Mouse (Mus musculus): ENCODE measurements around the gene Cort. TPM values are rescaled to one million over a fixed set of nuclear protein-coding genes. Genes with fewer than 3 reads are reported as not detected.

The Cort gene
- polyA plus RNA-seq, 1 experiment from 2014 or later = 0.39 TPM

DNA sequence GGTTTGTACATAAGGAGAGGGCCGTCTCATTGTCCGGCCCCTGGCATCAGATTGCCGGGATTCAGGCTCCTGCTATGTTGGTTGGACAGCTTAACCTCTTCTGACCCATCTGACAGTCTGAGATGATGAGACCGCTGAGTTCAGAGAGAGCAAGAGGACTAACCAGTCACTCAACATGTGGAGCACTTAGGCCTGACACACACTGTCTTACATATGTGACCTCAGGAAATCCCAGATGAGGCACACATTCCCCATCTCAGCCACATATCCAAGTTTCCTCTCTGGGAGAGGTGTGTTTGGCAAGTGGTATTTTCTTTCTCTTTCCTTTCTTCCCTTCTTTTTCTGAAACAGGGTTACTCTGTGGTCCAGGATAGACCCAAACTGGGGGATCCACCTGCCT lies 18.6 kb upstream of the Cort start:
- H3K36me3 ChIP-seq = peaks cover 9% of the 10 kb centered on the region; the same call in 1 of the 2 replicates
- peaks cover 17% of the 10 kb centered on the region; the same call in 1 of the 2 replicates for H3K4me1 ChIP-seq
- H3K4me2 ChIP-seq = no peak overlapping the region
- no peaks in the 10 kb centered on the region for H3K9me3 ChIP-seq
- WGBS = 77% methylated on average over 4 of the region's 4 CpGs
- H3K27ac ChIP-seq = no peak overlapping the region
- no peak for ATAC-seq (ENCODE audit: borderline replicate concordance, extremely low read depth, low FRiP score, low TSS enrichment)
- H3K27me3 ChIP-seq = no peaks in the 10 kb centered on the region
- no peak overlapping the region for H3K9ac ChIP-seq
- H3K4me3 ChIP-seq = no peak overlapping the region

DNA sequence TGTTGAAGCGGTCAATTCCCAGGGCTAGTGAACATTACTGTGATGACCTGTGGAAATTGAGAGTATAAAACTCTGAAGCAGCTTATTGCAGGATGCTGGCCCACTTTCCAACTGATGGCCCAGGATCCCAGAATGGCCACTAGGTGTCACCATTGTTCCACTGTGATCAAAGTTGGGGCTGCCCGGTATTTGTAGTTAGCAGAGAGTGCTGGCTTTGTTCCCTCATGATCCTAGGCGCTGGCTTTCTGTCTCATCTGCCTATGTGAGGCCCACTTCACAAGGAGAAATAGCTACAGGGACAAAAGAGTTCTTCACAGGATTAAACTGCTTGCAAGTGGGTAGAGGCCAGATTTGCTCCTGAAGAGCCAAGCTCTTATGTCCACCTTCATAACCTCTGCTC lies 17.9 kb upstream of the Cort start:
- Histone ChIP-seq H3K9me3 (no peaks in the 10 kb centered on the region), H3K27ac (no peak overlapping the region), H3K4me1 (peaks cover 17% of the 10 kb centered on the region; the same call in 1 of the 2 replicates), H3K27me3 (no peaks in the 10 kb centered on the region), H3K4me3 (no peak overlapping the region), H3K9ac (no peak overlapping the region), H3K4me2 (no peak overlapping the region), H3K36me3 (peaks cover 4% of the 10 kb centered on the region; the same call in 1 of the 2 replicates)
- 2% methylated on average over 3 of the region's 3 CpGs for WGBS
- ATAC-seq (ENCODE audit: borderline replicate concordance, extremely low read depth, low FRiP score, low TSS enrichment) = peak; percentile 62; the same call in 1 of the 2 replicates

DNA sequence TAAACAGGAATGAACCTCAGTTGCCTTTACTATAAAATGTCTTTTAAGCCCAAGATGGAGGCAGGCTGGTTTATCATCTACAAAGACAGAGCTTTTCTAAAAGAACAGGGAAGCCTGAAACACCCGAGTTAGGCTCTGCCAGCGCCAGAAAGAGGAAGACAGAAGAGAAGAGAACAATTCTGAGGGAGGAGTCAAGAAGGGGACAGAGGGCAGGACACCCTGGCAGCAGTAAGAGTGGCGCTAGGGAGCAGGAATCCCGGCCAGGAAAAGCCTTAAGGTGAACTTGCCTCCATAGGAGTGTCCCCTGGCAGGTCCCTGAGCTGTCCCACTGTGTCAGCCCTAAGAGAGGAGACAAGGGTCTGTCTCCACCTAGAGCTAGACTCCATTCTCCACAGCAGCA lies 17.0 kb upstream of the Cort start:
- H3K9ac ChIP-seq = no peak overlapping the region
- ATAC-seq (ENCODE audit: borderline replicate concordance, extremely low read depth, low FRiP score, low TSS enrichment) = no peak
- WGBS = 25% methylated on average over 4 of the region's 4 CpGs
- H3K9me3 ChIP-seq = no peaks in the 10 kb centered on the region
- peaks cover 17% of the 10 kb centered on the region; the same call in 1 of the 2 replicates for H3K4me1 ChIP-seq
- H3K4me2 ChIP-seq = no peak overlapping the region
- no peak overlapping the region for H3K27ac ChIP-seq
- no peaks in the 10 kb centered on the region for H3K27me3 ChIP-seq
- H3K36me3 ChIP-seq = no peaks in the 10 kb centered on the region
- H3K4me3 ChIP-seq = no peak overlapping the region

DNA sequence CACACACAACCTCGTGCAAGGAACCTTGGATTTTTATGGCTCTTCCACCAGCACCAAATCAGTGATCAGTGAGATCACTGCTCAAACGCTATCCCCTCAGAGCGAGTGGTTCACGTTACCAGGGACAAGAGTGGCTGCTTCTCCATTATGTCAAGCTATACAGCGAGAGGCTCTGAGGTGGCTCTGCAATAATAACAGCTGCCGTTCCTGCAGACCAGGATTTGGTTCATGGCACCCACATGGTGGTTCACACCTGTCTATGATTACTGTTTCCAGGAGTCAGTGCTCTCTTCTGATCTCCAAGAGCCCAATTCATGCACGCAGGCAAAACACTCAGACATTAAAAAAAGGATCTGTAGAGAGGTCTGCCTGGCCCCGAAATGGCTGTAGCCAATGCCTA lies 12.0 kb upstream of the Cort start:
- WGBS = 63% methylated on average over 8 of the region's 8 CpGs
- Histone ChIP-seq H3K4me3 (no peak overlapping the region), H3K27ac (no peak overlapping the region), H3K27me3 (no peaks in the 10 kb centered on the region), H3K4me1 (peaks cover 9% of the 10 kb centered on the region), H3K36me3 (no peaks in the 10 kb centered on the region), H3K4me2 (no peak overlapping the region), H3K9ac (no peak overlapping the region), H3K9me3 (no peaks in the 10 kb centered on the region)
- ATAC-seq (ENCODE audit: borderline replicate concordance, extremely low read depth, low FRiP score, low TSS enrichment) = no peak

DNA sequence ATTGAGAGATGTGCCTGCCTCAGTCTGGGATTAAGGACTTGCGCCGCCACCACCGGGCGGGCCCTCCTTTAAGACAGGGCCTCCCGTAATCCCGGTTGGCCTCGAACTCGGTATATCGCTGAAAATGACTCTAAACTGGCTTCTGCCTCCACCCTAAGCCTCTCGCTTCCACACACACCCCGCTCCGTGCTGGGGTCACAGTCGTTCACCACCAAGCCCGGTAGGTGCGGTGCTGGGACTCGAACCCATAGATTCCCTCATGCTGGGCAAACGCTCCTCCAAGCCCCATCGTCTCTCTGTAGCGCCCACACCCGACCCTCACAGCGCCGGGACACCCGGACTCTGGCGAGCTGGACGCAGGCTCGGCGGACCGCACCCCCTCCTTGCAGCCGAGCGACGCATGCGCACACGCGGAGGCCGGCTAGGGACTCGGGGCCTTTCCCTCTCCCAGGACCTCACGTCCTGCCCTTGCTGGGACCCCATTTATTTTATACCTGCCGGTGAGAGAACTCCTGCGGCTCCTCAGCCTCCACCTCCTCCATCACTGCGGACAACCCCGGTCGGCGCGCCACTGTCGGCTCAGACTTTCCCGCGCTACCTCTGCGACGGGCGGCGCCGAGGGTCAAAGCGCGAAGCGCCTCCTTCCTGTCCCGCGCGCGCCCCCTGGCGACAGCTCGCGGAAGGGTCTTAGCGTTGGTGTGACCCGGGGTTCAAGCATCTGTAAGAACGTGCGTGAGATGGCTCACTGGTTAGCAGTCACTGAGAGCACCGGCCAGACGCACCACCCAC lies 10.6 kb upstream of the Cort start, which contains the start of gene Cenps:
TSS of gene Cenps (minus strand) at position 648 of the 789 bp plus-strand sequence.
- ATAC-seq (ENCODE audit: borderline replicate concordance, extremely low read depth, low FRiP score, low TSS enrichment) = peak; percentile 88
- peaks cover 18% of the 10 kb centered on the region for H3K4me1 ChIP-seq
- no peaks in the 10 kb centered on the region for H3K9me3 ChIP-seq
- no peaks in the 10 kb centered on the region for H3K36me3 ChIP-seq
- under 1% methylated on average over 68 of the region's 68 CpGs for WGBS
- H3K27ac ChIP-seq = peak within 1 kb of the TSS; percentile 88
- no peaks in the 10 kb centered on the region for H3K27me3 ChIP-seq
- peak within 1 kb of the TSS; percentile 54 for H3K4me3 ChIP-seq
- H3K9ac ChIP-seq = peak within 1 kb of the TSS; percentile 76
- peak within 1 kb of the TSS; percentile 84 for H3K4me2 ChIP-seq

DNA sequence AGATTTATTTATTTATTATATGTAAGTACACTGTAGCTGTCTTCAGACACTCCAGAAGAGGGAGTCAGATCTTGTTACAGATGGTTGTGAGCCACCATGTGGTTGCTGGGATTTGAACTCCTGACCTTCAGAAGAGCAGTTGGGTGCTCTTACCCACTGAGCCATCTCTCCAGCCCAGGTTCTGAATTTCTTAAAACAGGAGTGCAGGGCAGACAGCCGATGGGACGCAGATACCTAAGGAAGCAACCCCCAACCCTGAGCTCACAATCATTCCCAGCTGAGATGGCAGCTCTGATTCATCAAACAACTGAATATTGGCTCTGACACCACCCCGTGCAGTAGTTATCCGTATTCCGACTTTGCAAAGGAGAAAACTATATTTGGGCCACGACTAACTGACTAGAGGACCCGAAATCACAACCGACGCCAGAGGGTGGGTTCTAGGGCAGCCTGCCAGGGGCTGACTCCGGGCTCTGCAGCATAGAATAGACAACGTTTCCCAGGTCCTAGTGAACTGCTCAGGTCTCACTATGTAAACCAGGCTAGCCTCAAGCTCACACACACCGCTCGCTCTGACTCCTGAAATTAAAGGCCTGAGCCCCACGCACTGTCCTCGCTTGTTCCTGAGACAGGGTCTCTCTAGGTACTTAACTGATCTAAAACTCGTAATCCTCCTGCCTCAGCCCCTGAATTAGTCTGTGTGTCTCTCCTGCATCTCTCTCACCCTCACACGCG lies 9.7 kb upstream of the Cort start:
- Histone ChIP-seq H3K27ac (peak overlapping the region; percentile 88; the same call in 1 of the 2 replicates), H3K4me3 (peak overlapping the region; percentile 54), H3K4me2 (peak overlapping the region; percentile 84), H3K4me1 (peaks cover 19% of the 10 kb centered on the region), H3K9me3 (no peaks in the 10 kb centered on the region), H3K36me3 (0 out of 2 replicates have a peak, but pooled peaks cover 2% of the 10 kb centered on the region), H3K27me3 (no peaks in the 10 kb centered on the region), H3K9ac (peak overlapping the region; percentile 76)
- 48% methylated on average over 18 of the region's 18 CpGs for WGBS
- ATAC-seq (ENCODE audit: borderline replicate concordance, extremely low read depth, low FRiP score, low TSS enrichment) = no peak

DNA sequence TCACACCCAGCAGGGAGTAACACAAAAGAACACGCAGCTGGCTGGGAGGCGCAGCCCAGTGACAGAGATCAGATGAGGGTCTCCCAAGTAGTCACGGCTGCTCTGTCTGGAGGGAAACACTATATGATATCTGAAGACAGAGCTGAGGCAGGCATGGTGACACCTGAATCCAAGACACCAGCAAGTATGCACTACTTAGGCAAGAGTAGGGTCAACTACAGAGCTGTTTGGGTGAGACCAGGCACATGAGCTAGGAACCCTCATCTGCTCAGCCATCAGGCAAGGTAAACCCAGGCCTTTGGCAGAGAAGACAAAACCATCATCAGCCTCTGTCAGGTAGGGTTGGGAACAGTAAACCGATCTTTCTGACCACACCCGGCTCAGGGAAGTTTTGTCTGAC lies 6.8 kb upstream of the Cort start:
- peaks cover 19% of the 10 kb centered on the region for H3K4me1 ChIP-seq
- H3K9ac ChIP-seq = no peak overlapping the region
- 84% methylated on average over 5 of the region's 5 CpGs for WGBS
- no peak for ATAC-seq (ENCODE audit: borderline replicate concordance, extremely low read depth, low FRiP score, low TSS enrichment)
- no peak overlapping the region for H3K4me2 ChIP-seq
- no peaks in the 10 kb centered on the region for H3K27me3 ChIP-seq
- peaks cover 16% of the 10 kb centered on the region for H3K36me3 ChIP-seq
- H3K4me3 ChIP-seq = no peak overlapping the region
- H3K27ac ChIP-seq = no peak overlapping the region
- H3K9me3 ChIP-seq = no peaks in the 10 kb centered on the region

DNA sequence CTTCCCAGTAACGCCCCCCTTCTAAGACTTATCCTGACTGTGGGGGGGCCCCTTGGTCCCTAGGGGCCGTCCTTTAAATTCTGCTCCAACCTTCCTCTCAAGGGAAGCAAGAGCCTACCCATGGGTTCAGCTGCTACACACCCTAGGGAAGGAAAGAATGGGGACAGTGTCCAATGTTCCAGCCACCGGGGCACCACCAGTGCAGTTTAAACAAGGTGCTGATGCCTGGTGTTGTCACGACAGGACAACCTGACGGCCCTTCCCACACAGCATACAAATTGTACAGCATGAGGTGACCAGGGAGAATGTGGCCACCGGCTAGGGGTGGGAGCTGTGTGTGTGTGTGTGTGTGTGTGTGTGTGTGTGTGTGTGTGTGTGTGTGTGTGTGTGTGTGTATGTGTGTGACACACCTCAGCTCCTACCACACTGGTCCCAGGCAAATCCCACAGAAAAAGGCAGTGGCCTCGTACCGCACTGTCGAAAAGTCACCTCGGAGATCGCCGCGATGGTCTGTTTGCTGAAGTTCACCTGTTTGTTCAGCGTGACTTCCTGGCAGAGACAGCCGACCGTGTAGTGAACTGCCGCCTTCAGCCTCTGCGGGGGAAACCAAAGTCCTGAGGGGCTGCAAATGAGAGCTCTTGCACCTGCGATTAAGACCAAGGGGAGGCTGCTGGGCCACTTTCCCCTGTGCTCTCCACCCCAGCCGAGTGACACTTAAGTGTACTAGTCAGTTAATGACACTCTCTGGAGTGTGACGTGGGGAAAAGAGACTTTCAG lies 5.4 kb upstream of the Cort start:
- Histone ChIP-seq H3K4me1 (peaks cover 19% of the 10 kb centered on the region), H3K9me3 (no peaks in the 10 kb centered on the region), H3K9ac (no peak overlapping the region), H3K27ac (no peak overlapping the region), H3K4me3 (no peak overlapping the region), H3K27me3 (no peaks in the 10 kb centered on the region), H3K36me3 (peaks cover 17% of the 10 kb centered on the region), H3K4me2 (0 out of 2 replicates have a peak overlapping the region, but pooled peaks have one; percentile 16)
- ATAC-seq (ENCODE audit: borderline replicate concordance, extremely low read depth, low FRiP score, low TSS enrichment) = no peak
- 57% methylated on average over 21 of the region's 21 CpGs for WGBS

DNA sequence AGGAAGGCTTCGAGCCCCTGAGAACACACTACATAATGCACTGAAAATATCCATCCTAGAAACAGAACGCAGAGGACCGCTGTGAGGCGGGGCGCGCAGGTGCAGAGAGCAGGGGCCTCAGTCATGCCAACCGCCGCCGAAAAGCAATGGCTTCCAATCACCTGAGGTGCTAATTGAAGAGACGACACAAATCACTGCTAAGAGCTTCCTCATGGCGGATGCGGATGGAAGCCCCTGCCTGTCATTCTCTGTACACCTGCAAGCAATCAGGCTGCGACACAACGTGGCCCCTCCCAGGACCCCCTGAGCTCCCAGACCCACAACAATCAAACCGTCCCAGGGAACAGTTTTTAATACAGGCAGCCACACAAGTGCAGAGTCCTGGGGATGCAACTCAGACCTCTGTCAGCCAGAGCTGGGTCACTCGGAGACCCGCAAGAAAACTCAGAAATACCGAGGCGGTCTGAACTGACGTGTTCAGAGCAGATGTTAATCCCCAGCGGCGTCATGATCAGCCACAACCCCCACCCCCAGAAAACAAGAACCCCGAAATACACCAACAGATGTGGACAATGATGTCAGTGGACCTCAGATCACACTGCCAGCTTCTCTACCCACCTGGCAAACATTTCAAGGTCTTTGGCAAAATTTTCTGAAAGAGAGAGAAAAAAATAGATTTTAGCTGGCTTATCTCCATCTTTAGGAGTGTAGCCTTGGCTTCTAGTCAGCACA lies 4.6 kb upstream of the Cort start:
- peaks cover 13% of the 10 kb centered on the region; the same call in 1 of the 2 replicates for H3K4me1 ChIP-seq
- no peak overlapping the region for H3K9ac ChIP-seq
- no peaks in the 10 kb centered on the region for H3K27me3 ChIP-seq
- ATAC-seq (ENCODE audit: borderline replicate concordance, extremely low read depth, low FRiP score, low TSS enrichment) = no peak
- H3K4me3 ChIP-seq = no peak overlapping the region
- H3K36me3 ChIP-seq = peaks cover 18% of the 10 kb centered on the region
- H3K9me3 ChIP-seq = no peaks in the 10 kb centered on the region
- no peak overlapping the region for H3K27ac ChIP-seq
- no peak overlapping the region for H3K4me2 ChIP-seq
- 87% methylated on average over 23 of the region's 23 CpGs for WGBS

DNA sequence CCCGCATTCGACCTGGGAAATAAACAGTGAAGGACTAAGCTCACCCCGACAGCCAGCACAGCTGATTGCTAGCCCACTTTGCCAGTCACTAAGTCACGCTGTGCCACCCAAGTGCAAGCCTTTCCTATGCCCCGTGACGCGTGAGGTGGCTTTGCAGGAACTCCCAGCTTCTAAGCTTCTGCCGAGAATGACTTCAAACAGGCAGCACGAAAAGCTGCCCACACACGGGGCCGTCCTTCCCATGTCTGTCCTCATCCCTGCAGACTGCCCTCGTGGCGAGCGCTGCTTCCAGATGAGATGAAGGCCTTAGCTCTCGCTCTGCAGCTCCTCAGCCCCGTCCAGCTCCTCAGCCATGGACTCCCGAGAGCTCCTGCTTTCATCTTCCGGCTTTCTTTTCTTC lies 1.9 kb upstream of the Cort start:
- H3K36me3 ChIP-seq = peaks cover 18% of the 10 kb centered on the region
- H3K9ac ChIP-seq = no peak overlapping the region
- no peak overlapping the region for H3K4me2 ChIP-seq
- WGBS = 62% methylated on average over 18 of the region's 18 CpGs
- no peak for ATAC-seq (ENCODE audit: borderline replicate concordance, extremely low read depth, low FRiP score, low TSS enrichment)
- H3K4me1 ChIP-seq = 0 out of 2 replicates have a peak, but pooled peaks cover 12% of the 10 kb centered on the region
- H3K4me3 ChIP-seq = no peak overlapping the region
- no peaks in the 10 kb centered on the region for H3K9me3 ChIP-seq
- H3K27me3 ChIP-seq = no peaks in the 10 kb centered on the region
- no peak overlapping the region for H3K27ac ChIP-seq

DNA sequence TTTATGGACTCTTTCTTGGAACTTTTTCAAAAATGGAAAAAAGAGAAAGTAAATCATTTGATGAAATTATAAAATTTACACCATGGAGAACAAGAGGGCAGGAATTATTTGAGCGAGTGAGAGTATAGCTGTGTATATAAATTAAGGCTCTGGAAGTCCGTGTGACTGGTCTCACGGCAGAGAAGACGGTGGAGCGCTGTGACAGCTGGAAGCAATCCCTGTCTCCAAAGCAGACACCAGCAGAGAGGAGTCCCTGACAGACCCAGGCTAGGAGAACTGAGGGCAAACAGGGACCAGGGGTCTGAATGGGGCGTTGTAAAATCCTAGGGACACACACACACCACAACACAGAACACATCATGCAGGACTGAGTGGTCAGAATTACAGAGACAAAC lies 451 bp downstream of the Cort start:
- Histone ChIP-seq H3K4me1 (0 out of 2 replicates have a peak, but pooled peaks cover 2% of the 10 kb centered on the region), H3K9me3 (no peaks in the 10 kb centered on the region), H3K27ac (no peak overlapping the region), H3K4me2 (no peak overlapping the region), H3K27me3 (no peaks in the 10 kb centered on the region), H3K9ac (no peak overlapping the region), H3K4me3 (no peak overlapping the region), H3K36me3 (peaks cover 14% of the 10 kb centered on the region)
- no peak for ATAC-seq (ENCODE audit: borderline replicate concordance, extremely low read depth, low FRiP score, low TSS enrichment)
- WGBS = 51% methylated on average over 6 of the region's 6 CpGs

All from lung, embryonic 15.5 days (tissue).